Mouse (Mus musculus): ENCODE results near the gene Ptges. TPM values are rescaled to one million over a fixed set of nuclear protein-coding genes. Genes with fewer than 3 reads are reported as not detected.

Ptges gene
- polyA plus RNA-seq (2012) = not detected in 2 replicates

DNA sequence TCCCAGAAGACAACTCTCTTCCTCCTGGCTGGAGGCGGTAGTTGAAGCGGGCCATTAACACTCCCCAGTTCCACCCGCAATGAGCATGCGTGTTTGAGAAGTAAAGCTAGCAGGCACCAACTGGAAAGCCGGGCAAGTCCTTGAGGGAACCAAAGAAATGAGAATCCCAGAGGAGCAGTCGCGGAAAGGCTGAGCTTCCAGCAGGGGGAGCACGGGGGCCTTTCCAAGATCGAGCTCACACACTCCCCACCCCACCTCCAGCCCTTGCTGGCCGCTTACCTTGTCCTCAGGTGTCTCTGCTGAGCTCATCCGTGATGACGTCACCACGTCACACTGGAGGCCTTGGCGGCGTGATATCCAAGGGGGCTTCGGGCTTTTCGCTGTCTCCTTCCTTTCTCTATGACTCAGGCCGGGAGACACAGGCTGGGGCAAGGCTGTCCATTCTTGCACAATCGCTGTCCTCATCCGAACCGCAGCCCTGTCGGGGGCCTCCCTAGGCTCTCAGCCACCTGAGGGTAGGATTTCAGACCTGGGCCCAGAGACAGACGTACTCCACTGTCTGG, at the start of gene Ptges:
Gene Ptges, minus strand, starts transcription at position 381 of the 563 bp plus-strand sequence.
- no peak for TF ChIP-seq GATA1 (IDR thresholded peaks at IDR 0.05; ENCODE audit: low read length)

GRCm38 (mm10) chr2:30967352-30968327, 38.0 kb upstream of the Ptges start, which contains the start of gene Tor1a:
Gene Tor1a (minus strand): TSS chr2:30967933.
- no peak for TF ChIP-seq GATA1 (IDR thresholded peaks at IDR 0.05; ENCODE audit: low read length)

GRCm38 (mm10) chr2:30966826-30967225, 37.2 kb upstream of the Ptges start:
- no peak for TF ChIP-seq GATA1 (IDR thresholded peaks at IDR 0.05; ENCODE audit: low read length)

- no peak for TF ChIP-seq GATA1 (IDR thresholded peaks at IDR 0.05; ENCODE audit: low read length)
Measured at GRCm38 (mm10) chr2:30965627-30966026, 36.0 kb upstream of the Ptges start.

DNA sequence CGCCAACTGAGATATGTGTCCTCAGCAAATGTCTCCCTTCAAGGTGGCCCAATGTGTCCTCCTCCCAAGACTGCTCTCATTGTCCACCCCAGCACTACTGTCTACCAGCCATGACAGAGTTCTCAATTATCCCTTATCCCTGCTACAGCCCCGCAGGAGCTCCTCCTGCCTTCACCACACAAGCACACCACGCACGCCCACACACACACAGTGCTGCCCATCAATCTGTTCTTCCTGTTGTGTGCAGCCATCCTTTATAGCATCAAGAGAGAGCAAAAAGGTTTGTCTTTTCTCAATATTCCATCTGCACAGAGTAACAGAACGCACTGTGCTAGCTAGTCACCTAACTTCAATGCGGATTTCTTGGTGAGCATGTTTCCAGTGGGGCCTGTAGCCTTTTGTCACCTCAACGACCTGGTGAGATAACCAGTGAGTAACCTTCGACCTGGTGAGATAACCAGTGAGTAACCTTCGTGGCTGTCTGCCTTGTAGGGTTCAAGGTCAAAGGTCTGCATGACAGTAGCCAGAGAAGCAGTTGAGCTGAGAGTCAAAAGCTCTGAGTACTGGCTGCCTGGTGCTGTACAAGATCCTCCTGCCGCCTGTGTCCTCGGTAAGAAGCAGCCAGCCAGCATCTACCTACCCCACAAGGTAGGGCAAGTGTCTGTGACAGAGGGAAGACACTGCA, 33.0 kb upstream of the Ptges start:
- TF ChIP-seq GATA1 (IDR thresholded peaks at IDR 0.05; ENCODE audit: low read length) = no peak

DNA sequence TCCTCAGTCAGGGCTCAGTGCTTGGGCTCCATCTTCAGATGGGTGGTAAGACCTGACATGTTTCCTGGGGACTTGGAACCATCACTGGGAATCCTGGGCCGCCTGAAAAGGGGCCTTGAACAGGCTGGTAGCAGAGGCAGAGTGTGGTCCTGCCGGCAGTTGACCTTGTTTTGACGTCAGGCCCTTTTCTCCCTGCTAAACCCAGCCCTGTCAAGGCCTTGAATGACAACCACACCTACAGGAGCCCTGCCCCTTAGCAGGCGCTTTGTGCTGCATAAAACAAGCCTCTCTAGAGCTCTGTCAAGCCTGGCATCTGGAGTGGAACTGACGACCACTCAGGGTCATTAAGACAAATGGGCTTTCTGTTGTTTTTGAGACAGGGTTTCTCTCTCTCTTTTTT, 30.2 kb upstream of the Ptges start:
- no peak for TF ChIP-seq GATA1 (IDR thresholded peaks at IDR 0.05; ENCODE audit: low read length)

- no peak for TF ChIP-seq GATA1 (IDR thresholded peaks at IDR 0.05; ENCODE audit: low read length)
Measured at GRCm38 (mm10) chr2:30958726-30959125, 29.1 kb upstream of the Ptges start.

- no peak for TF ChIP-seq GATA1 (IDR thresholded peaks at IDR 0.05; ENCODE audit: low read length)
Measured at GRCm38 (mm10) chr2:30957511-30957910, 27.8 kb upstream of the Ptges start.

GRCm38 (mm10) chr2:30954797-30955196, 25.1 kb upstream of the Ptges start:
- no peak for TF ChIP-seq GATA1 (IDR thresholded peaks at IDR 0.05; ENCODE audit: low read length)

DNA sequence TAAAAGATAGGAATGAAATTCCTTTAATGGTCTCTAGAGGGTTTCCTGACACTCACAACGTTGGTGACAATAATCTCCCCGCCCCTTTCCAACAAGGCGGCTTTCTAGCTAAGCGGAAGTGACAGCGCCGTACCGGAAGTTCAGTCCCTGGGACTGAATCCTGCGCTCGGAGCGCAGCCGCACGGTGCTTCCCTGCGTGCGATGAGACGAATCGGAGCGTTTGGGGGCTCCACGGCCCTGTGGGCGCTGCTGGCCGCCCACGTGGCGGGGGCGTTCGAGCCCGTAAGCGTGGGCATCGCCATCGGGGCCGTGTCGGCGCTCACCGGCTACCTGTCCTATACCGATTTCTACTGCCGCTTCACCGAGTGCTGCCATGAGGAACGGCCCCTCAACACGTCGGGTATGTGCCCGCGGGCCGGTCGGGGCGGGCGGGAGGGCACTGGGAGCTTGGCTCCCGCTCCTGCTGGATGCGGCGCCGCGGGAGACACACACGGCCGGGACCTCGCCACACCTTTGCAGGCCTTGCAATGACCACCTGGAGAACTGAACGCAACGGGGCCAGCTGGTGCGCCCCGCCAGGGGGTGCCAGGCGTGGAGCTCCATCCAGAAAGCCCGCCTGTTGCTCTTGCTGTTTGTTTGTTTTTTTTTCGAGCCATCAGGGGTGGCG, 23.3 kb upstream of the Ptges start, which contains the start of gene Tor1b:
Gene Tor1b, plus strand, starts transcription at position 136 of the 667 bp plus-strand sequence.
- TF ChIP-seq GATA1 (IDR thresholded peaks at IDR 0.05; ENCODE audit: low read length) = no peak

- TF ChIP-seq GATA1 (IDR thresholded peaks at IDR 0.05; ENCODE audit: low read length) = no peak
Measured at GRCm38 (mm10) chr2:30952457-30952823, 22.8 kb upstream of the Ptges start.

- TF ChIP-seq GATA1 (IDR thresholded peaks at IDR 0.05; ENCODE audit: low read length) = no peak
Measured at GRCm38 (mm10) chr2:30942603-30943011, 12.9 kb upstream of the Ptges start.

DNA sequence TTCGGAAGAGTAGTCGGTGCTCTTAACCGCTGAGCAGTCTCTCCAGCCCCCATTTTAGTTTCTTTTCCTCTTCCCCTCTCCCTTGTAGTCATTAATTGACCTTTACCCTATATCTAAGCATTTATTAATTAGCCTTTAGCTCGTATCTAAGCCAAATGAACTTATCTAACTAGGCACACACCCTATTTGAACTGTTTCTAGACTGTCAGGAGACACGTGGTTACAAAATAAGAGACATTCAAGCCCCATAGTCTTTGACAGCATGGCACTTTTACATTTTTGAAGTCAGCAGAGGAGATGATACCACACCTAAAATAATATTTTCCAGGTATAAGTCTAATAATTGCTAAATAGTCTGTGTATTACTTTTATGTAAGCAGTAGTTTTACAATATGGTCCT, 11.9 kb upstream of the Ptges start:
- no peak for TF ChIP-seq GATA1 (IDR thresholded peaks at IDR 0.05; ENCODE audit: low read length)

GRCm38 (mm10) chr2:30938574-30938991, 8.9 kb upstream of the Ptges start:
- TF ChIP-seq GATA1 (IDR thresholded peaks at IDR 0.05; ENCODE audit: low read length) = no peak

DNA sequence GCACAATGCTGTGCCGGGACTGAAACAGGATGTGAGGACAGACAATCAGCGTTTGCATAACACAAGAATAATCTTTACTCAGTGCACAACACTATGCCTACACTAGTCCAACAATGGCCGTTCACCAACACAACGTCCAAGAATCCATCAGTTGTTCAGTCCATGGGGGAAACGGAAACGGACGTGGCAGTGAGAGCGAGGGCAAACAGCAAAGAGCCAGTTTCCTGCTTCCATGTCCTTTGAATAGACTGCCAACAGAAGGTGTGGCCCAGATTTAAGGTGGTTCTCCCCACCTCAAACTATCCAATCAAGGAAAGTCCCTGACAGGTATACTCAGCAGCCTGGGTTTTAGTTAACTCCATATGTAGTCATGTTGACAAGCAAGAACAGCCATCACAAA, 8.1 kb upstream of the Ptges start:
- TF ChIP-seq GATA1 (IDR thresholded peaks at IDR 0.05; ENCODE audit: low read length) = no peak
